In genomic region chr12:58268563-58269501, GRCm38 (mm10) we compare ENCODE assay signal across 7 mouse cellular contexts. TPM values are rescaled to one million over a fixed set of nuclear protein-coding genes. Genes with fewer than 3 reads are reported as not detected.
DNase-seq lines count a peak whose midpoint lies in the region; ATAC-seq lines count a peak whose summit lies in the region.

TSS of gene Clec14a (minus strand) at chr12:58269290.

- 7% methylated on average over 32 of the region's 32 CpGs for WGBS in hindbrain, embryonic 11.5 days
- 4% methylated on average over 32 of the region's 32 CpGs for WGBS in limb, embryonic 12.5 days
- 7% methylated on average over 32 of the region's 32 CpGs for WGBS in midbrain, embryonic 12.5 days

- peak; percentile 87 for ATAC-seq in hindbrain, embryonic 11.5 days (ENCODE audit: low FRiP score)
- ATAC-seq in limb, embryonic 12.5 days (ENCODE audit: insufficient number of reproducible peaks, insufficient read depth, low FRiP score, low TSS enrichment, low read depth), result peak; percentile 90
- peak; percentile 86 for ATAC-seq in midbrain, embryonic 12.5 days (ENCODE audit: low FRiP score, low read depth)

- peak; percentile 51 for DNase-seq in R1 (ENCODE audit: low read depth, low spot score)
- DNase-seq in adrenal gland, postnatal 25 days, result peak; percentile 9
- DNase-seq in forelimb bud, embryonic 11.5 days (ENCODE audit: low read depth, low spot score), result peak; percentile 64
- peak; percentile 59 for DNase-seq in hindbrain, embryonic 11.5 days (ENCODE audit: low spot score)
- peak; percentile 45 for DNase-seq in testis, postnatal 10 days (ENCODE audit: low spot score)

- peak within 1 kb of the TSS; percentile 31 for H3K4me3 ChIP-seq in hindbrain, embryonic 11.5 days (ENCODE audit: low read depth, low read length)
- H3K4me3 ChIP-seq in limb, embryonic 12.5 days (replicated peaks), result peak within 1 kb of the TSS; percentile 49
- H3K4me3 ChIP-seq in midbrain, embryonic 12.5 days, result peak within 1 kb of the TSS; percentile 36

- no peaks in the 10 kb centered on the region for H3K4me1 ChIP-seq in hindbrain, embryonic 11.5 days (replicated peaks; ENCODE audit: control insufficient read depth, insufficient read depth, low read length)
- H3K4me1 ChIP-seq in limb, embryonic 12.5 days (replicated peaks), result peaks cover 26% of the 10 kb centered on the region
- H3K4me1 ChIP-seq in midbrain, embryonic 12.5 days, result peaks cover 16% of the 10 kb centered on the region

- H3K9me3 ChIP-seq in hindbrain, embryonic 11.5 days (ENCODE audit: control insufficient read depth, low read length), result no peaks in the 10 kb centered on the region
- no peaks in the 10 kb centered on the region for H3K9me3 ChIP-seq in limb, embryonic 12.5 days
- no peaks in the 10 kb centered on the region for H3K9me3 ChIP-seq in midbrain, embryonic 12.5 days

- peak within 1 kb of the TSS; percentile 55 for H3K4me2 ChIP-seq in hindbrain, embryonic 11.5 days (replicated peaks; ENCODE audit: low read depth, low read length)
- H3K4me2 ChIP-seq in limb, embryonic 12.5 days, result peak within 1 kb of the TSS; percentile 76
- peak within 1 kb of the TSS; percentile 60 for H3K4me2 ChIP-seq in midbrain, embryonic 12.5 days (replicated peaks)

- H3K9ac ChIP-seq in hindbrain, embryonic 11.5 days (ENCODE audit: low read depth, low read length), result peak within 1 kb of the TSS; percentile 42
- peak within 1 kb of the TSS; percentile 59 for H3K9ac ChIP-seq in limb, embryonic 12.5 days (replicated peaks)
- peak within 1 kb of the TSS; percentile 35 for H3K9ac ChIP-seq in midbrain, embryonic 12.5 days (replicated peaks)

- peaks cover 3% of the 10 kb centered on the region; the same call in 1 of the 2 replicates for H3K27me3 ChIP-seq in hindbrain, embryonic 11.5 days (ENCODE audit: control insufficient read depth, insufficient read depth, low read length)
- H3K27me3 ChIP-seq in limb, embryonic 12.5 days, result no peaks in the 10 kb centered on the region; the same call in 1 of the 2 replicates
- H3K27me3 ChIP-seq in midbrain, embryonic 12.5 days, result peaks cover 21% of the 10 kb centered on the region

- no peak within 1 kb of the TSS for H3K27ac ChIP-seq in hindbrain, embryonic 11.5 days (ENCODE audit: low read depth, low read length)
- peak within 1 kb of the TSS; percentile 96 for H3K27ac ChIP-seq in limb, embryonic 12.5 days
- no peak within 1 kb of the TSS for H3K27ac ChIP-seq in midbrain, embryonic 12.5 days (replicated peaks)

- no peaks in the 10 kb centered on the region for H3K36me3 ChIP-seq in hindbrain, embryonic 11.5 days (ENCODE audit: control insufficient read depth, insufficient read depth, low read length)
- no peaks in the 10 kb centered on the region for H3K36me3 ChIP-seq in limb, embryonic 12.5 days
- no peaks in the 10 kb centered on the region for H3K36me3 ChIP-seq in midbrain, embryonic 12.5 days

RNA-seq across cellular contexts. Expression of gene Clec14a, which starts in this region (rescaled TPM):
- 7.8 and 10.0 TPM in 2 replicates for total RNA-seq in adrenal gland, postnatal 25 days (2021)
- polyA plus RNA-seq in hindbrain, embryonic 11.5 days (2014; fragmentation: Nextera tagmentation; extraction: Ambion mirVana), result 7.0 TPM in 2 replicates
- 8.9 and 10.7 TPM in 2 replicates for polyA plus RNA-seq in limb, embryonic 12.5 days (2016; fragmentation: Nextera tagmentation; extraction: Ambion mirVana)
- polyA plus RNA-seq in midbrain, embryonic 12.5 days (2016; fragmentation: Nextera tagmentation; extraction: Ambion mirVana), result 6.7 and 7.4 TPM in 2 replicates

Comparison
In these comparisons a context has a peak if more than half of its experiments do, and no peak if none do; other contexts are left out.
1. DNase-seq: peak in every context shown above with its lines; median percentile 64 in forelimb bud, embryonic 11.5 days; 59 in hindbrain, embryonic 11.5 days; 51 in R1; 45 in testis, postnatal 10 days; 9 in adrenal gland, postnatal 25 days.